Mouse (Mus musculus): ENCODE data around the gene Rbmx.

DNA sequence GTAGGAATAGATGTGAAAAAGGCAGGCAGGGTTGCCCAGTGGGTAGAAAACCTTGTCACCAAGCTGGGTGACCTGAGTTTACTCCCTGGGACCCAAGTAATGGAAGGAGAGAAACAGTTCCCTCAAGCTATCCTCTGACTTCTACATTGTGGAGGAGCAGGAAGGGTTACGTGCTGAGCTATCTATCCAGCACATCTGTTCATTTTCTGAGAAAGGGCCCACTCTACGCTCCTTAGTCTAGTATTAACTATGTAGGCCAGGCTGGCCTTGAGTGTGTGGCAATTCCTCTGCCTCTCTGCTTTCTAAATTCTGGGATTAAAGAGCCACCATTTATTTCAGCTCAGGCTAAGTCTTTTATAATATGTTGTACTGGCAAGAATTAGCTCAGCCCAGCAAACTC, 19.3 kb downstream of the Rbmx start:
- no peak for TF ChIP-seq CTCF (IDR thresholded peaks at IDR 0.05; ENCODE audit: insufficient read depth, low read depth, low read length)
- no peak for TF ChIP-seq POLR2A (IDR thresholded peaks at IDR 0.05; ENCODE audit: insufficient read depth, low read depth, low read length)

Measured in olfactory bulb, adult 2 months (tissue).